Mouse (Mus musculus) MEL (cell line): ENCODE measurements at regions not wholly inside any gene's neighbourhood (a gene's known extent, or its start where the extent isn't known, plus 50 kb on each side); places are given as distances from the start of the nearest gene placed in this dataset.

Experiments used
- DNase-seq: peaks from one replicate; pipeline ENCODE4 v3.0.0; 2011; ENCODE audit warnings: low read depth, low spot score
- H3K27ac ChIP-seq: 2 replicates; pipeline ENCODE4 v1.5.1; 2012; ENCODE audit warnings: low read depth, mild to moderate bottlenecking, control low read depth, low read length, moderate library complexity; ENCODE audit not compliant: control insufficient read depth
- H3K27me3 ChIP-seq, 2 experiments: fragments of 150-350 bp in 1 of 2; sonication (generic) in 1 of 2; 2 replicates each; pipeline ENCODE4 v1.6.1; 2012; ENCODE audit warnings: low read length in 2 of 2, mild to moderate bottlenecking in 2 of 2, improper control_type of control experiment in 1 of 2, moderate library complexity in 1 of 2; ENCODE audit not compliant: insufficient read depth in 2 of 2, control insufficient read depth in 1 of 2
- H3K36me3 ChIP-seq, 2 experiments: 2 replicates each; pipeline ENCODE4 v1.6.1; 2012 to 2014; ENCODE audit warnings: low read length in 2 of 2, improper control_type of control experiment in 1 of 2, inconsistent platforms in 1 of 2, mild to moderate bottlenecking in 1 of 2; ENCODE audit not compliant: insufficient read depth in 2 of 2, control insufficient read depth in 1 of 2
- H3K4me1 ChIP-seq, 2 experiments: fragments of 150-350 bp in 1 of 2; sonication (generic) in 1 of 2; 2 replicates each; pipeline ENCODE4 v1.6.1; 2012; ENCODE audit warnings: low read length in 2 of 2, improper control_type of control experiment in 1 of 2, mild to moderate bottlenecking in 1 of 2; ENCODE audit not compliant: insufficient read depth in 2 of 2, control insufficient read depth in 1 of 2
- H3K4me3 ChIP-seq, 2 experiments: fragments of 150-350 bp in 1 of 2; sonication (generic) in 1 of 2; 2 replicates each; pipeline ENCODE4 v1.5.1; 2012; ENCODE audit warnings: low read depth in 2 of 2, low read length in 2 of 2, mild to moderate bottlenecking in 2 of 2, moderate library complexity in 2 of 2, control low read depth in 1 of 2, improper control_type of control experiment in 1 of 2; ENCODE audit not compliant: control insufficient read depth in 1 of 2, insufficient read depth in 1 of 2
- H3K79me2 ChIP-seq: 2 replicates; pipeline ENCODE4 v1.6.1; 2012; ENCODE audit warnings: mild to moderate bottlenecking, low read length, moderate library complexity; ENCODE audit not compliant: control insufficient read depth, poor library complexity, insufficient read depth
- H3K9ac ChIP-seq: 2 replicates; pipeline ENCODE4 v1.6.1; 2012; ENCODE audit warnings: low read depth, mild to moderate bottlenecking, control low read depth, low read length, moderate library complexity; ENCODE audit not compliant: control insufficient read depth, poor library complexity, severe bottlenecking
- H3K9me3 ChIP-seq: fragments of 150-350 bp; sonication (generic); replicated peaks from 2 replicates; pipeline ENCODE4 v1.6.1; 2012; ENCODE audit warnings: mild to moderate bottlenecking, low read length, improper control_type of control experiment, moderate library complexity; ENCODE audit not compliant: insufficient read depth
- CHD1 ChIP-seq: IDR thresholded peaks from 2 replicates; pipeline ENCODE4 v1.6.1; 2012; ENCODE audit warnings: low read depth, mild to moderate bottlenecking, inconsistent platforms, low read length, improper control_type of control experiment
- CHD2 ChIP-seq: IDR thresholded peaks from 2 replicates; pipeline ENCODE4 v1.6.1; 2011; ENCODE audit warnings: low read length, improper control_type of control experiment
- GABPA ChIP-seq: IDR thresholded peaks from 2 replicates; pipeline ENCODE4 v1.6.1; 2012; ENCODE audit warnings: low read depth, mild to moderate bottlenecking, inconsistent platforms, low read length, improper control_type of control experiment, moderate library complexity
- HCFC1 ChIP-seq: IDR thresholded peaks from 2 replicates; pipeline ENCODE4 v1.6.1; 2012; ENCODE audit warnings: low read depth, mild to moderate bottlenecking, inconsistent platforms, low read length, improper control_type of control experiment, moderate library complexity
- JUND ChIP-seq: IDR thresholded peaks from 2 replicates; pipeline ENCODE4 v1.6.1; 2011; ENCODE audit warnings: low read depth, mild to moderate bottlenecking, improper control_type of control experiment, low read length
- KAT2A ChIP-seq: conservative IDR thresholded peaks from 2 replicates; pipeline ENCODE4 v1.6.1; 2012; ENCODE audit warnings: low read depth, low read length, improper control_type of control experiment, inconsistent platforms
- MAFK ChIP-seq: IDR thresholded peaks from 2 replicates; pipeline ENCODE4 v1.6.1; 2011; ENCODE audit warnings: low read depth, mild to moderate bottlenecking, low read length, improper control_type of control experiment, borderline replicate concordance
- MAX ChIP-seq: IDR thresholded peaks from 2 replicates; pipeline ENCODE4 v1.6.1; 2011; ENCODE audit warnings: low read length, improper control_type of control experiment
- MXI1 ChIP-seq: IDR thresholded peaks from 2 replicates; pipeline ENCODE4 v1.6.1; 2011; ENCODE audit warnings: mild to moderate bottlenecking, low read depth, low read length, improper control_type of control experiment
- MYB ChIP-seq: IDR thresholded peaks from 2 replicates; pipeline ENCODE4 v1.6.1; 2011; ENCODE audit warnings: mild to moderate bottlenecking, low read depth, low read length, improper control_type of control experiment
- MYC ChIP-seq: IDR thresholded peaks from 2 replicates; pipeline ENCODE4 v1.6.1; 2011; ENCODE audit warnings: low read depth, mild to moderate bottlenecking, low read length, improper control_type of control experiment, moderate library complexity
- NELFE ChIP-seq: IDR thresholded peaks from 2 replicates; pipeline ENCODE4 v1.6.1; 2011; ENCODE audit warnings: low read depth, low read length, improper control_type of control experiment
- POLR2A ChIP-seq, 2 experiments: IDR thresholded peaks; 2 replicates each; pipeline ENCODE4 v1.6.1; 2011 to 2012; ENCODE audit warnings: low read length in 2 of 2, mild to moderate bottlenecking in 2 of 2, control low read depth in 1 of 2, improper control_type of control experiment in 1 of 2, low read depth in 1 of 2, moderate library complexity in 1 of 2; ENCODE audit not compliant: control insufficient read depth in 1 of 2, insufficient read depth in 1 of 2, poor library complexity in 1 of 2
- POLR2AphosphoS2 ChIP-seq: IDR thresholded peaks from 2 replicates; pipeline ENCODE4 v1.6.1; 2011; ENCODE audit warnings: low read length, improper control_type of control experiment
- RAD21 ChIP-seq: IDR thresholded peaks from 2 replicates; pipeline ENCODE4 v1.6.1; 2011; ENCODE audit warnings: mild to moderate bottlenecking, low read depth, low read length, improper control_type of control experiment
- RCOR1 ChIP-seq: IDR thresholded peaks from 2 replicates; pipeline ENCODE4 v1.6.1; 2012; ENCODE audit warnings: low read depth, mild to moderate bottlenecking, inconsistent platforms, low read length, improper control_type of control experiment
- SMC3 ChIP-seq: IDR thresholded peaks from 2 replicates; pipeline ENCODE4 v1.6.1; 2011; ENCODE audit warnings: low read depth, low read length, improper control_type of control experiment
- TAL1 ChIP-seq: IDR thresholded peaks from 2 replicates; pipeline ENCODE4 v1.6.1; 2012; ENCODE audit warnings: mild to moderate bottlenecking, inconsistent platforms, low read length, moderate library complexity, mixed read lengths
- TBP ChIP-seq: IDR thresholded peaks from 2 replicates; pipeline ENCODE4 v1.8.0; 2011; ENCODE audit warnings: low read depth, low read length, improper control_type of control experiment
- UBTF ChIP-seq: IDR thresholded peaks from 2 replicates; pipeline ENCODE4 v1.6.1; 2012; ENCODE audit warnings: low read depth, mild to moderate bottlenecking, inconsistent platforms, low read length, improper control_type of control experiment, moderate library complexity, borderline replicate concordance; ENCODE audit not compliant: insufficient read depth
- USF2 ChIP-seq, 2 experiments: IDR thresholded peaks; 2 replicates each; pipeline ENCODE4 v1.6.1; 2011 to 2012; ENCODE audit warnings: improper control_type of control experiment in 2 of 2, low read length in 2 of 2, borderline replicate concordance in 1 of 2, inconsistent platforms in 1 of 2, low read depth in 1 of 2, mild to moderate bottlenecking in 1 of 2; ENCODE audit not compliant: insufficient read depth in 1 of 2
- ZC3H11A ChIP-seq: IDR thresholded peaks from 2 replicates; pipeline ENCODE4 v1.6.1; 2012; ENCODE audit warnings: low read depth, mild to moderate bottlenecking, inconsistent platforms, low read length, improper control_type of control experiment
- ZMIZ1 ChIP-seq: IDR thresholded peaks from 2 replicates; pipeline ENCODE4 v1.6.1; 2012; ENCODE audit warnings: low read depth, mild to moderate bottlenecking, inconsistent platforms, low read length, improper control_type of control experiment, moderate library complexity

GRCm38 (mm10) chr1:77183965-77184364 lies 330.9 kb downstream of the Epha4 start:
- no peaks in the 10 kb centered on the region for H3K9me3 ChIP-seq
- no peak overlapping the region for H3K27ac ChIP-seq
- no peaks in the 10 kb centered on the region for H3K79me2 ChIP-seq
- H3K4me1 ChIP-seq: no peaks in the 10 kb centered on the region
- no peak for DNase-seq
- TF ChIP-seq CHD2: no peak
- TF ChIP-seq HCFC1: no peak
- no peak for TF ChIP-seq POLR2A (IDR thresholded peaks at IDR 0.05; ENCODE audit: control insufficient read depth in 1 of 2, insufficient read depth in 1 of 2, low read depth in 1 of 2, low read length in 2 of 2, poor library complexity in 1 of 2)
- TF ChIP-seq RCOR1: no peak
- TF ChIP-seq SMC3: no peak
- H3K9ac ChIP-seq: no peak overlapping the region
- H3K36me3 ChIP-seq: no peaks in the 10 kb centered on the region
- H3K27me3 ChIP-seq: no peaks in the 10 kb centered on the region
- H3K4me3 ChIP-seq: no peak overlapping the region

- H3K79me2 ChIP-seq: no peaks in the 10 kb centered on the region
- H3K27me3 ChIP-seq: no peaks in the 10 kb centered on the region
- no peak overlapping the region for H3K4me3 ChIP-seq
- no peak overlapping the region for H3K9ac ChIP-seq
- H3K36me3 ChIP-seq: no peaks in the 10 kb centered on the region
- no peak for TF ChIP-seq ZMIZ1
- TF ChIP-seq POLR2AphosphoS2: no peak
- TF ChIP-seq KAT2A: no peak
- TF ChIP-seq CHD1: no peak
- no peak for TF ChIP-seq TAL1
- TF ChIP-seq MYB: no peak
- TF ChIP-seq MAFK: no peak
- no peak for TF ChIP-seq SMC3
- no peak for TF ChIP-seq UBTF
- no peak for TF ChIP-seq CHD2
- DNase-seq: no peak
- H3K9me3 ChIP-seq: no peaks in the 10 kb centered on the region
- no peak overlapping the region for H3K27ac ChIP-seq
- H3K4me1 ChIP-seq: no peaks in the 10 kb centered on the region
Measured at GRCm38 (mm10) chr1:77190141-77190540, 324.7 kb downstream of the Epha4 start.

GRCm38 (mm10) chr1:77201321-77201917 lies 313.5 kb downstream of the Epha4 start:
- Histone ChIP-seq H3K4me1 (no peaks in the 10 kb centered on the region), H3K4me3 (no peak overlapping the region), H3K9ac (no peak overlapping the region), H3K9me3 (no peaks in the 10 kb centered on the region), H3K27me3 (no peaks in the 10 kb centered on the region), H3K79me2 (no peaks in the 10 kb centered on the region), H3K36me3 (no peaks in the 10 kb centered on the region), H3K27ac (no peak overlapping the region)
- TF ChIP-seq MAX (no peak), MXI1 (no peak), RAD21 (no peak), GABPA (no peak), CHD2 (no peak), TBP (no peak), SMC3 (no peak), NELFE (no peak), ZC3H11A (no peak), MYC (no peak), ZMIZ1 (no peak), POLR2A (IDR thresholded peaks at IDR 0.05; ENCODE audit: control insufficient read depth in 1 of 2, insufficient read depth in 1 of 2, low read depth in 1 of 2, low read length in 2 of 2, poor library complexity in 1 of 2) (no peak), USF2 (IDR thresholded peaks at IDR 0.05; ENCODE audit: borderline replicate concordance in 1 of 2, insufficient read depth in 1 of 2, low read depth in 1 of 2, low read length in 2 of 2) (no peak), JUND (no peak)
- no peak for DNase-seq
